Mouse (Mus musculus): ENCODE measurements at regions not wholly inside any gene's neighbourhood (a gene's known extent, or its start where the extent isn't known, plus 50 kb on each side); places are given as distances from the start of the nearest gene placed in this dataset.
"Not testable (repeated sequence)": the region's sequence is repeated elsewhere in the genome, so short reads cannot be mapped to it uniquely, and the experiment has no call there.

GRCm38 (mm10) chr8:24386462-24386861 is 339.2 kb downstream of the Adam3 start:
- DNase-seq (ENCODE audit: low read depth, low spot score) = peak; percentile 58

GRCm38 (mm10) chr8:24383963-24384435 is 341.7 kb downstream of the Adam3 start:
- no peak for DNase-seq (ENCODE audit: low read depth, low spot score)

- DNase-seq (ENCODE audit: low read depth, low spot score) = no peak
Observed at GRCm38 (mm10) chr8:24383130-24383962, 342.3 kb downstream of the Adam3 start.

- no peak for DNase-seq (ENCODE audit: low read depth, low spot score)
Observed at GRCm38 (mm10) chr8:24381666-24382253, 343.9 kb downstream of the Adam3 start.

- no peak for DNase-seq (ENCODE audit: low read depth, low spot score)
Observed at GRCm38 (mm10) chr8:24378070-24378469, 347.6 kb downstream of the Adam3 start.

- DNase-seq (ENCODE audit: low read depth, low spot score) = not testable (repeated sequence)
Observed at GRCm38 (mm10) chr8:24376846-24377245, 348.8 kb downstream of the Adam3 start.

- DNase-seq (ENCODE audit: low read depth, low spot score) = no peak
Observed at GRCm38 (mm10) chr8:24374503-24374902, 351.1 kb downstream of the Adam3 start.

- peak; percentile 32 for DNase-seq (ENCODE audit: low read depth, low spot score)
Observed at GRCm38 (mm10) chr8:24372068-24372467, 353.6 kb downstream of the Adam3 start.

- DNase-seq (ENCODE audit: low read depth, low spot score) = peak; percentile 47
Observed at GRCm38 (mm10) chr8:24366000-24366399, 359.7 kb downstream of the Adam3 start.

- no peak for DNase-seq (ENCODE audit: low read depth, low spot score)
Observed at GRCm38 (mm10) chr8:24364685-24365084, 361.0 kb downstream of the Adam3 start.

- no peak for DNase-seq (ENCODE audit: low read depth, low spot score)
Observed at GRCm38 (mm10) chr8:24359022-24359600, 366.5 kb downstream of the Adam3 start.

GRCm38 (mm10) chr8:24355146-24355545 is 370.5 kb downstream of the Adam3 start:
- no peak for DNase-seq (ENCODE audit: low read depth, low spot score)

- no peak for DNase-seq (ENCODE audit: low read depth, low spot score)
Observed at GRCm38 (mm10) chr8:24353842-24354241, 371.8 kb downstream of the Adam3 start.

GRCm38 (mm10) chr8:24352322-24352721 is 373.3 kb downstream of the Adam3 start:
- DNase-seq (ENCODE audit: low read depth, low spot score) = no peak

- no peak for DNase-seq (ENCODE audit: low read depth, low spot score)
Observed at GRCm38 (mm10) chr8:24351760-24352159, 373.9 kb downstream of the Adam3 start.

- DNase-seq (ENCODE audit: low read depth, low spot score) = no peak
Observed at GRCm38 (mm10) chr8:24346390-24347113, 379.1 kb downstream of the Adam3 start.

GRCm38 (mm10) chr8:24338694-24339093 is 387.0 kb downstream of the Adam3 start:
- no peak for DNase-seq (ENCODE audit: low read depth, low spot score)

- DNase-seq (ENCODE audit: low read depth, low spot score) = no peak
Observed at GRCm38 (mm10) chr8:24337635-24338034, 388.0 kb downstream of the Adam3 start.

GRCm38 (mm10) chr8:24335709-24336108 is 389.9 kb downstream of the Adam3 start:
- DNase-seq (ENCODE audit: low read depth, low spot score) = no peak

GRCm38 (mm10) chr8:24333705-24334104 is 391.9 kb downstream of the Adam3 start:
- no peak for DNase-seq (ENCODE audit: low read depth, low spot score)

- DNase-seq (ENCODE audit: low read depth, low spot score) = no peak
Observed at GRCm38 (mm10) chr8:24310893-24311292, 414.8 kb downstream of the Adam3 start.

GRCm38 (mm10) chr8:24294565-24294964 is 431.1 kb downstream of the Adam3 start:
- DNase-seq (ENCODE audit: low read depth, low spot score) = no peak

Measured in telencephalon, adult 2 months (tissue).